Mouse (Mus musculus) neural tube, embryonic 13.5 days (tissue): ENCODE results near the gene Sstr5. TPM values are rescaled to one million over a fixed set of nuclear protein-coding genes. Genes with fewer than 3 reads are reported as not detected.

Experiments
- ATAC-seq: fragments of 200-750 bp; cut with Nextera tagmentation; 2 replicates; pipeline ENCODE4 v1.8.0; 2017; ENCODE audit warnings: low read depth, mild to moderate bottlenecking, moderate TSS enrichment, moderate library complexity
- H3K27ac ChIP-seq: fragments of 300-500 bp; sonication (generic); replicated peaks from 2 replicates; pipeline ENCODE4 v1.5.1; 2015; ENCODE audit warnings: moderate library complexity, mild to moderate bottlenecking, inconsistent platforms
- H3K27me3 ChIP-seq: fragments of 300-500 bp; sonication (generic); 2 replicates; pipeline ENCODE4 v1.6.1; 2015; ENCODE audit warnings: mild to moderate bottlenecking, inconsistent platforms
- H3K36me3 ChIP-seq: fragments of 300-500 bp; sonication (generic); 2 replicates; pipeline ENCODE4 v1.6.1; 2015; ENCODE audit warnings: mild to moderate bottlenecking, inconsistent platforms
- H3K4me1 ChIP-seq: fragments of 300-500 bp; sonication (generic); replicated peaks from 2 replicates; pipeline ENCODE4 v1.6.1; 2015; ENCODE audit warnings: inconsistent platforms
- H3K4me2 ChIP-seq: fragments of 300-500 bp; sonication (generic); 2 replicates; pipeline ENCODE4 v1.6.1; 2015; ENCODE audit warnings: inconsistent platforms, mild to moderate bottlenecking, moderate library complexity
- H3K4me3 ChIP-seq: fragments of 300-500 bp; sonication (generic); 2 replicates; pipeline ENCODE4 v1.5.1; 2015; ENCODE audit warnings: mild to moderate bottlenecking, inconsistent platforms
- H3K9ac ChIP-seq: fragments of 300-500 bp; sonication (generic); 2 replicates; pipeline ENCODE4 v1.6.1; 2015; ENCODE audit warnings: moderate library complexity, mild to moderate bottlenecking, inconsistent platforms
- H3K9me3 ChIP-seq: fragments of 300-500 bp; sonication (generic); 2 replicates; pipeline ENCODE4 v1.6.1; 2016; ENCODE audit warnings: inconsistent platforms
- WGBS: fragments of 180-500 bp; shearing (Covaris S2); methylation state at CpG from one replicate; pipeline ENCODE4 v1.1.7; 2015; 5-methylcytosine and 5-hydroxymethylcytosine counted together
- polyA plus RNA-seq: library from polyadenylated mRNA; unstranded; fragments of >200 nt; fragmentation: Nextera tagmentation; extraction: Ambion mirVana; gene quantifications from 2 replicates; pipeline ENCODE4 v1.2.1, GENCODE M21; 2015

Gene Sstr5
- polyA plus RNA-seq, 1 experiment from 2014 or later, result 0.42 TPM

- ATAC-seq, result no peak
- H3K9me3 ChIP-seq, result no peaks in the 10 kb centered on the region
- 79% methylated on average over 10 of the region's 10 CpGs for WGBS
- H3K4me2 ChIP-seq, result no peak overlapping the region
- no peaks in the 10 kb centered on the region; the same call in 1 of the 2 replicates for H3K27me3 ChIP-seq
- H3K4me3 ChIP-seq, result no peak overlapping the region
- peaks cover 5% of the 10 kb centered on the region for H3K4me1 ChIP-seq
- H3K36me3 ChIP-seq, result no peaks in the 10 kb centered on the region
- no peak overlapping the region for H3K9ac ChIP-seq
- H3K27ac ChIP-seq, result no peak overlapping the region
Observed at GRCm38 (mm10) chr17:25510074-25510830, 13.2 kb upstream of the Sstr5 start.

GRCm38 (mm10) chr17:25508860-25509577 is 11.9 kb upstream of the Sstr5 start:
- no peaks in the 10 kb centered on the region; the same call in 1 of the 2 replicates for H3K27me3 ChIP-seq
- H3K9ac ChIP-seq, result peak overlapping the region; percentile 17; the same call in 1 of the 2 replicates
- no peak overlapping the region for H3K4me3 ChIP-seq
- H3K4me2 ChIP-seq, result no peak overlapping the region
- H3K9me3 ChIP-seq, result no peaks in the 10 kb centered on the region
- 58% methylated on average over 7 of the region's 7 CpGs for WGBS
- 0 out of 2 replicates have a peak, but pooled peaks have one; percentile 40 for ATAC-seq
- no peak overlapping the region for H3K27ac ChIP-seq
- H3K4me1 ChIP-seq, result peaks cover 5% of the 10 kb centered on the region
- H3K36me3 ChIP-seq, result no peaks in the 10 kb centered on the region

GRCm38 (mm10) chr17:25507799-25508198 is 10.7 kb upstream of the Sstr5 start:
- Histone ChIP-seq H3K36me3 (no peaks in the 10 kb centered on the region), H3K4me1 (peaks cover 5% of the 10 kb centered on the region), H3K4me3 (no peak overlapping the region), H3K4me2 (no peak overlapping the region), H3K9ac (no peak overlapping the region), H3K9me3 (no peaks in the 10 kb centered on the region), H3K27ac (no peak overlapping the region), H3K27me3 (no peaks in the 10 kb centered on the region; the same call in 1 of the 2 replicates)
- whole genome bisulfite sequencing, result 29% methylated on average over 3 of the region's 3 CpGs
- ATAC-seq, result peak; percentile 53; the same call in 1 of the 2 replicates

DNA sequence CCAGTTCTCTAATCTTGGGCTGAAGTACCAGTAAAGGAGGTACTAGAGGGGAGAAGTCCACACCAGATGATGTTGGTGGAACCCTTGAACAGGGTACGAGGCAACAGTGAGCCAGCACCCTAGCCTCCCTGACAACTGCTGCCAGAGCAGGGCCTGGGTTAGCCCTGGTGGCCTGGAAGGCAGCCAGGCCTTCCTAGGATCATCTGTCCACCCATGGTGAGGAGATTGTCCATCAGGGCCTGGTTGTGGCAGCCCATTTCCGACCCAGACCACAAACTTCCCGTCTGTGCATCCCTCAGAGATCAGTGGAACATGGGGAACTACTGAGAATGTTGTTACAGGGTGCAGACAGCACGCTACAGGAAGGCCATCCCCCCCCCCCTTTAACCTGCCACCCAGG is 5.5 kb upstream of the Sstr5 start:
- Histone ChIP-seq H3K9ac (no peak overlapping the region), H3K4me2 (no peak overlapping the region), H3K36me3 (no peaks in the 10 kb centered on the region), H3K27ac (no peak overlapping the region), H3K4me1 (no peaks in the 10 kb centered on the region), H3K9me3 (no peaks in the 10 kb centered on the region), H3K27me3 (peaks cover 18% of the 10 kb centered on the region), H3K4me3 (no peak overlapping the region)
- WGBS, result 81% methylated on average over 4 of the region's 4 CpGs
- no peak for ATAC-seq

- Histone ChIP-seq H3K4me2 (no peak overlapping the region), H3K4me3 (no peak overlapping the region), H3K9me3 (no peaks in the 10 kb centered on the region), H3K36me3 (no peaks in the 10 kb centered on the region), H3K27ac (no peak overlapping the region), H3K4me1 (0 out of 2 replicates have a peak, but pooled peaks cover 3% of the 10 kb centered on the region), H3K27me3 (peaks cover 35% of the 10 kb centered on the region; the same call in 1 of the 2 replicates), H3K9ac (no peak overlapping the region)
- WGBS, result 75% methylated on average over 6 of the region's 6 CpGs
- ATAC-seq, result no peak
Observed at GRCm38 (mm10) chr17:25482092-25482491, 15.0 kb downstream of the Sstr5 start.

DNA sequence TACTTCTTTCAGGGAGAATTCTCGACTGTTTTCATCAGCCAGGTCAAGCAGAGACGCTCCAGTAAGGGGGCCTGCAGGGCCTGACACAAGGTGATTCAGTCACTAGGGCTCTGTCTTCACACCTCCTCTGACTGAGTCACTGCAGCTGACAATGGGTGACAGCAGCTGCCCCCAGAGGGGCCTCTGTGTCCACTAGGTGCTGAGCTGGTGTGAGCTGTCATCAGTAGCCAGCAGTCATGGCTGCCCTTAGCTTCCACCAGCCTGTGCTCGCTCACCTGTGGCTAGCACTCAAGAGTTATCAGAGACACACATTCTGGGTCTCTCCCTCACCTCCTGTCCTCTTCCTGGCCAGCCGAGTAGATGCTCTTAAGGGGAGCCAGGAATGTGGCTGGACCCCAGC is 16.3 kb downstream of the Sstr5 start:
- no peaks in the 10 kb centered on the region; the same call in 1 of the 2 replicates for H3K4me1 ChIP-seq
- no peak overlapping the region for H3K27ac ChIP-seq
- H3K9ac ChIP-seq, result no peak overlapping the region
- no peak for ATAC-seq
- H3K36me3 ChIP-seq, result no peaks in the 10 kb centered on the region
- no peak overlapping the region for H3K4me3 ChIP-seq
- WGBS, result 78% methylated on average over 4 of the region's 4 CpGs
- H3K9me3 ChIP-seq, result no peaks in the 10 kb centered on the region
- no peak overlapping the region for H3K4me2 ChIP-seq
- peaks cover 43% of the 10 kb centered on the region for H3K27me3 ChIP-seq

- no peak for ATAC-seq
- WGBS, result 40% methylated on average over 8 of the region's 8 CpGs
- no peak overlapping the region for H3K9ac ChIP-seq
Observed at GRCm38 (mm10) chr17:25480152-25480551, 16.9 kb downstream of the Sstr5 start.

GRCm38 (mm10) chr17:25475946-25476744 is 20.9 kb downstream of the Sstr5 start:
- Histone ChIP-seq H3K9me3 (no peaks in the 10 kb centered on the region), H3K27ac (no peak overlapping the region), H3K4me2 (no peak overlapping the region), H3K36me3 (no peaks in the 10 kb centered on the region), H3K4me3 (no peak overlapping the region), H3K9ac (no peak overlapping the region), H3K4me1 (peaks cover 8% of the 10 kb centered on the region), H3K27me3 (peaks cover 74% of the 10 kb centered on the region)
- no peak for ATAC-seq
- WGBS, result 35% methylated on average over 19 of the region's 19 CpGs

More at GRCm38 (mm10) chr17:25480152-25480551, 16.9 kb downstream of the Sstr5 start:
- no peaks in the 10 kb centered on the region for H3K36me3 ChIP-seq
- no peak overlapping the region for H3K4me3 ChIP-seq
- no peak overlapping the region for H3K27ac ChIP-seq
- no peak overlapping the region for H3K4me2 ChIP-seq
- H3K4me1 ChIP-seq, result no peaks in the 10 kb centered on the region; the same call in 1 of the 2 replicates
- no peaks in the 10 kb centered on the region for H3K9me3 ChIP-seq
- peaks cover 50% of the 10 kb centered on the region for H3K27me3 ChIP-seq

- 3% methylated on average over 38 of the region's 38 CpGs for WGBS
- no peak overlapping the region for H3K27ac ChIP-seq
- H3K4me1 ChIP-seq, result peaks cover 8% of the 10 kb centered on the region
- H3K36me3 ChIP-seq, result no peaks in the 10 kb centered on the region
- peak overlapping the region; percentile 65 for H3K4me2 ChIP-seq
- H3K27me3 ChIP-seq, result peaks cover 79% of the 10 kb centered on the region
- no peaks in the 10 kb centered on the region for H3K9me3 ChIP-seq
- ATAC-seq, result 0 out of 2 replicates have a peak, but pooled peaks have one; percentile 23
- peak overlapping the region; percentile 32 for H3K4me3 ChIP-seq
- peak overlapping the region; percentile 60; the same call in 1 of the 2 replicates for H3K9ac ChIP-seq
Observed at GRCm38 (mm10) chr17:25474330-25475077, 22.6 kb downstream of the Sstr5 start.

- no peak for ATAC-seq
- Histone ChIP-seq H3K27me3 (peaks cover 69% of the 10 kb centered on the region), H3K36me3 (no peaks in the 10 kb centered on the region), H3K9me3 (no peaks in the 10 kb centered on the region), H3K27ac (0 out of 2 replicates have a peak overlapping the region, but pooled peaks have one; percentile 18), H3K4me3 (no peak overlapping the region), H3K9ac (no peak overlapping the region), H3K4me1 (peaks cover 8% of the 10 kb centered on the region), H3K4me2 (no peak overlapping the region)
- WGBS, result 62% methylated on average over 14 of the region's 14 CpGs
Observed at GRCm38 (mm10) chr17:25472044-25472443, 25.0 kb downstream of the Sstr5 start.

DNA sequence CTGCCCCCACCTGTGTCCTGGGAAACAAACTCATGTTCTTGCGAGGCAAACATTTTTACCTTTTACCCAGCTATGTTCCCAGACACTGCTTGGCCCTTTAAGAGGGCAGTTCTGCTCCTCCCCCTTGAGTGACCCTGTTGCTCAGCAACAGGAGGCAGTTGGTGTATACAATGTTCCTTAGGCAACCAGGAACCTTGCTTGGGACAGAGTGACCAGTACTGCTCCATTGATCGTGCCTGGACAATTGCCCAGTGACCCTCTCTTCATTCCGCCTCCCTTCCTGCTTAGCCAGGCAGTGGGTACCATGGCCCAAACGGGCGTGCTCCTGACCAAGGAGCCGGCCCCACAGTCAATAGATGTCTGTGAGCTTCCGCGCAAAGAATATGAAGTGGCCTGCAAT is 25.7 kb downstream of the Sstr5 start:
- ATAC-seq, result no peak
- Histone ChIP-seq H3K27me3 (peaks cover 63% of the 10 kb centered on the region), H3K36me3 (no peaks in the 10 kb centered on the region), H3K4me1 (peaks cover 8% of the 10 kb centered on the region), H3K9me3 (no peaks in the 10 kb centered on the region), H3K9ac (no peak overlapping the region), H3K4me2 (no peak overlapping the region), H3K4me3 (no peak overlapping the region), H3K27ac (0 out of 2 replicates have a peak overlapping the region, but pooled peaks have one; percentile 18)
- WGBS, result 36% methylated on average over 8 of the region's 8 CpGs
